Mouse (Mus musculus): ENCODE data around the gene Krtap31-1. TPM values are rescaled to one million over a fixed set of nuclear protein-coding genes. Genes with fewer than 3 reads are reported as not detected.
"Not testable (repeated sequence)": the region's sequence is repeated elsewhere in the genome, so short reads cannot be mapped to it uniquely, and the experiment has no call there.

Gene Krtap31-1
- polyA plus RNA-seq (2015; fragmentation: Nextera tagmentation; extraction: Ambion mirVana), result not detected in 2 replicates

DNA sequence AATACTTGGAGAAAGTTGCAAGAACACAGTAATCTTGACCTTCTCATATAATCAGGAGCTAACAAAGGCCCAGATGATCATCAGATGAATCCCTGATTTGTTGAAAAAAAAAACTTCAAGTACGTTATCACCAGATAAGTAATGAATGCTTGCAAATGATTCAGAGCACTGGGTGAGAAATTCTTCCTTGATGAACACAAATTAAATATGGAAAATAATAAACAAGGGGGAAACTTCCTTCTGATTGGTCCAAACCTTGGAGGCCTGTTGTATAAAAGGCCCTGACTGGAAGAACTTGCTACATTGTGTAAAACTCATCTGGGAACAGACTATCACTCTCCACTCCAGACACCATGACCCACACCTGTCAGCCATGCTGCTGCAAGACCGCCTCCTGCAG is at the start of gene Krtap31-1:
Gene Krtap31-1, plus strand, starts transcription at position 301 of the 400 bp plus-strand sequence.
- 78% methylated on average over 2 of the region's 2 CpGs for WGBS
- no peaks in the 10 kb centered on the region for H3K36me3 ChIP-seq (ENCODE audit: insufficient read depth, low read length)
- ATAC-seq (no peak), DNase-seq (ENCODE audit: low spot score) (no peak)
- H3K27me3 ChIP-seq (replicated peaks; ENCODE audit: insufficient read depth, low read length), result no peaks in the 10 kb centered on the region
- no peaks in the 10 kb centered on the region for H3K9me3 ChIP-seq (ENCODE audit: low read length)
- no peak within 1 kb of the TSS for H3K4me3 ChIP-seq (ENCODE audit: low read depth, low read length)
- no peak within 1 kb of the TSS for H3K4me2 ChIP-seq (replicated peaks; ENCODE audit: low read depth, low read length)
- H3K27ac ChIP-seq (ENCODE audit: low read length), result no peak within 1 kb of the TSS
- no peaks in the 10 kb centered on the region for H3K4me1 ChIP-seq (ENCODE audit: insufficient read depth, low read depth, low read length)
- H3K9ac ChIP-seq (replicated peaks; ENCODE audit: low read depth), result no peak within 1 kb of the TSS
- TF ChIP-seq CTCF (IDR thresholded peaks at IDR 0.05) (no peak), EP300 (IDR thresholded peaks at IDR 0.05) (no peak)

DNA sequence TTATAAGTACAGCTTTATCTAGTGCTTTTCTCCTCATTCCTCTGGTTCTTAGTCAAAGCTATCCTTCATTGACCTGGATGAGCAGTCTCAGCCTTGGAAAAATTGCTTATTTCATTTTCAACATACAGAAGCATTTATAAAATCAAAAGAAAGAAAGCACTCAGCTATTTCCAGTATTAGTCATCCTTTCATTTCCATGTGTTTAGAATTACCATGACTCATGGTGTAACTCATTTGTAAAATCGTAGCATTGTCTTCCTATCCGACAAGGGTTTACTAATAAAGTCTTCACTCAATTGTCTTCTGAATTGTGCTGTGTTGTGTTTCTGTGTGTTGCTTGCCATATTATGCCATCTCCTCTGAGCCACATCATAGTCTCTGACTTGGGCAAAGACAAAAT is 49.0 kb upstream of the Krtap31-1 start:
- Histone ChIP-seq H3K4me1 (ENCODE audit: insufficient read depth, low read depth, low read length) (no peaks in the 10 kb centered on the region), H3K4me2 (replicated peaks; ENCODE audit: low read depth, low read length) (no peak overlapping the region), H3K27me3 (replicated peaks; ENCODE audit: insufficient read depth, low read length) (no peaks in the 10 kb centered on the region), H3K9ac (replicated peaks; ENCODE audit: low read depth) (no peak overlapping the region), H3K9me3 (ENCODE audit: low read length) (no peaks in the 10 kb centered on the region), H3K36me3 (ENCODE audit: insufficient read depth, low read length) (no peaks in the 10 kb centered on the region), H3K4me3 (ENCODE audit: low read depth, low read length) (no peak overlapping the region), H3K27ac (ENCODE audit: low read length) (no peak overlapping the region)
- TF ChIP-seq CTCF (IDR thresholded peaks at IDR 0.05) (no peak), EP300 (IDR thresholded peaks at IDR 0.05) (no peak)
- whole genome bisulfite sequencing, result 58% methylated on average over 2 of the region's 2 CpGs
- DNase-seq (ENCODE audit: low spot score) (no peak), ATAC-seq (no peak)

GRCm38 (mm10) chr11:99864176-99864575 is 43.5 kb upstream of the Krtap31-1 start, which contains the start of gene Gm11559:
Gene Gm11559, plus strand, starts transcription at chr11:99864476.
- ATAC-seq; H3K4me1 ChIP-seq (ENCODE audit: insufficient read depth, low read depth, low read length); H3K36me3 ChIP-seq (ENCODE audit: insufficient read depth, low read length); H3K27me3 ChIP-seq (replicated peaks; ENCODE audit: insufficient read depth, low read length); DNase-seq (ENCODE audit: low spot score); H3K9ac ChIP-seq (replicated peaks; ENCODE audit: low read depth); H3K4me2 ChIP-seq (replicated peaks; ENCODE audit: low read depth, low read length); H3K9me3 ChIP-seq (ENCODE audit: low read length); H3K4me3 ChIP-seq (ENCODE audit: low read depth, low read length); H3K27ac ChIP-seq (ENCODE audit: low read length): not testable (repeated sequence)
- WGBS, result 43% methylated on average over 1 of the region's 1 CpGs

DNA sequence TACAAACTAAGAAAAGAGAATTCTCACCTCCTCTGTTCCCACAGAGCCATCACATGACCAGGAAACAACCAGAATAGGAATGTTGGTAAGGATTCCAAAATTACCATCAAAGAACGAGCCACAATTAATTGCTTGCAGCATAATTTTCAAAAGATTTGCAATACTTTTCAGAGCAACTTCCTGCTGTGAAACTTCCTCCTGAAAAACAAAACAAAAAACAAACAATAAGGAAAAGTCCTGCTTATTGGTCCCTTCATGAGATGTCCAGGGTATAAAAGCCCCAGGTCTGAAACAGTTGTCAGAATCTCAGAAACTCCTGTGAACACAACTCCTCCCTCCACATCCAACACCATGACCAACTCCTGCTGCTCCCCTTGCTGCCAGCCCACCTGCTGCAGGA is 34.6 kb upstream of the Krtap31-1 start, which contains the start of gene Krtap9-1:
Gene Krtap9-1, plus strand, starts transcription at position 301 of the 400 bp plus-strand sequence.
- not testable (repeated sequence) for H3K9me3 ChIP-seq (ENCODE audit: low read length); H3K27ac ChIP-seq (ENCODE audit: low read length); H3K9ac ChIP-seq (replicated peaks; ENCODE audit: low read depth); H3K4me2 ChIP-seq (replicated peaks; ENCODE audit: low read depth, low read length); H3K36me3 ChIP-seq (ENCODE audit: insufficient read depth, low read length); H3K4me3 ChIP-seq (ENCODE audit: low read depth, low read length); H3K4me1 ChIP-seq (ENCODE audit: insufficient read depth, low read depth, low read length); H3K27me3 ChIP-seq (replicated peaks; ENCODE audit: insufficient read depth, low read length); ATAC-seq; DNase-seq (ENCODE audit: low spot score)
- 45% methylated on average over 1 of the region's 1 CpGs for WGBS

DNA sequence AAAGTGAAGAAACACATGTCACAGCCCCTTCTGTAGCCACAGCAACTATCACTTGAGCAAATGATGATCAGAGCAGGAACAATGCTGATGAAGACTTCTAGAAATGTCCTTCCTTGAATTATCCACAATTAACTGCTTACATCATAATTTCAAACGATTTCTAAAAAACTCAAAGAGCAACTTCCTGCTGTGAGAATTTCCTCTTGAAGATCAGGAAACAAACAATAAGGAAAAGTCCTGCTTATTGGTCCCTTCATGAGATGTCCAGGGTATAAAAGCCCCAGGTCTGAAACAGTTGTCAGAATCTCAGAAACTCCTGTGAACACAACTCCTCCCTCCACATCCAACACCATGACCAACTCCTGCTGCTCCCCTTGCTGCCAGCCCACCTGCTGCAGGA is 28.8 kb upstream of the Krtap31-1 start, which contains the start of gene Gm11567:
Gene Gm11567, plus strand, starts transcription at position 301 of the 400 bp plus-strand sequence.
- not testable (repeated sequence) for H3K9ac ChIP-seq (replicated peaks; ENCODE audit: low read depth); H3K9me3 ChIP-seq (ENCODE audit: low read length); H3K4me2 ChIP-seq (replicated peaks; ENCODE audit: low read depth, low read length); H3K36me3 ChIP-seq (ENCODE audit: insufficient read depth, low read length); ATAC-seq; H3K27me3 ChIP-seq (replicated peaks; ENCODE audit: insufficient read depth, low read length); H3K4me3 ChIP-seq (ENCODE audit: low read depth, low read length); H3K4me1 ChIP-seq (ENCODE audit: insufficient read depth, low read depth, low read length); H3K27ac ChIP-seq (ENCODE audit: low read length); DNase-seq (ENCODE audit: low spot score)
- WGBS, result 29% methylated on average over 1 of the region's 1 CpGs

DNA sequence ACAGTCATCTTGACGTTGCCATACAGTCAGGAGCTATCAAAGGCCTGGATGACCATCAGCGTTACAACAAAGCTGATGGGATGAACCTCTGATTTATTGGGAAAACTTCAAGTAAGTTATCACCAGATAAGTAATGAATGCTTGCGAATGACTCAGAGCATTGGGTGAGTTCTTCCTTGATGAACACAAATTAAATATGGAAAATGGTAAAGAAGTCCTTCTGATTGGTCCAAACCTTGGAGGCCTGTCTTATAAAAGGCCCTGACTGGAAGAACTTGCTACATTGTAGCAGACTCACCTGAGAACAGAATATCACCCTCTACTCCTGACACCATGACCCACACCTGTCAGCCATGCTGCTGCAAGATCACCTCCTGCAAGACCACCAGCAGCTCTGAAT is 6.7 kb downstream of the Krtap31-1 start, which contains the start of gene Gm11565:
Gene Gm11565, plus strand, starts transcription at position 301 of the 400 bp plus-strand sequence.
- no peak for DNase-seq (ENCODE audit: low spot score)
- H3K4me2 ChIP-seq (replicated peaks; ENCODE audit: low read depth, low read length), result no peak within 1 kb of the TSS

DNA sequence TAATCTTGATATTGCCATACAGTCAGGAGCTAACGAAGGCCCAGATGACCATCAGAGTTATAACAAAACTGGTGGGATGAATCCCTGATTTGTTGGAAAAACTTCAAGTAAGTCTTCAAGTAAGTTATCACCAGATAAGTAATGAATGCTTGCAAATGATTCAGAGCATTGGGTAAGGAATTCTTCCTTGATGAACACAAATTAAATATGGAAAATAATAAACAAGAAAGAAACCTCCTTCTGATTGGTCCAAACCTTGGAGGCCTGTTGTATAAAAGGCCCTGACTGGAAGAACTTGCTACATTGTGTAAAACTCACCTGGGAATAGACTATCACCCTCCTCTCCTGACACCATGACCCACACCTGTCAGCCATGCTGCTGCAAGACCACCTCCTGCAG is 28.3 kb downstream of the Krtap31-1 start, which contains the start of gene Krtap31-2:
Gene Krtap31-2, plus strand, starts transcription at position 301 of the 400 bp plus-strand sequence.
- Histone ChIP-seq H3K27me3 (replicated peaks; ENCODE audit: insufficient read depth, low read length) (no peaks in the 10 kb centered on the region), H3K36me3 (ENCODE audit: insufficient read depth, low read length) (no peaks in the 10 kb centered on the region), H3K4me1 (ENCODE audit: insufficient read depth, low read depth, low read length) (no peaks in the 10 kb centered on the region), H3K4me3 (ENCODE audit: low read depth, low read length) (no peak within 1 kb of the TSS), H3K4me2 (replicated peaks; ENCODE audit: low read depth, low read length) (no peak within 1 kb of the TSS), H3K9me3 (ENCODE audit: low read length) (no peaks in the 10 kb centered on the region), H3K27ac (ENCODE audit: low read length) (no peak within 1 kb of the TSS), H3K9ac (replicated peaks; ENCODE audit: low read depth) (no peak within 1 kb of the TSS)
- TF ChIP-seq EP300 (IDR thresholded peaks at IDR 0.05) (no peak), CTCF (IDR thresholded peaks at IDR 0.05) (no peak)
- WGBS, result 71% methylated on average over 1 of the region's 1 CpGs
- no peak for DNase-seq (ENCODE audit: low spot score)
- no peak for ATAC-seq

More for the DNA sequence above, 6.7 kb downstream of the Krtap31-1 start, which contains the start of gene Gm11565:
- Histone ChIP-seq H3K9ac (replicated peaks; ENCODE audit: low read depth) (no peak within 1 kb of the TSS), H3K4me1 (ENCODE audit: insufficient read depth, low read depth, low read length) (no peaks in the 10 kb centered on the region), H3K27ac (ENCODE audit: low read length) (no peak within 1 kb of the TSS), H3K36me3 (ENCODE audit: insufficient read depth, low read length) (no peaks in the 10 kb centered on the region), H3K4me3 (ENCODE audit: low read depth, low read length) (no peak within 1 kb of the TSS), H3K9me3 (ENCODE audit: low read length) (no peaks in the 10 kb centered on the region), H3K27me3 (replicated peaks; ENCODE audit: insufficient read depth, low read length) (no peaks in the 10 kb centered on the region)
- WGBS, result 88% methylated on average over 3 of the region's 3 CpGs
- ATAC-seq, result no peak
- no peak for TF ChIP-seq EP300 (IDR thresholded peaks at IDR 0.05)
- no peak for TF ChIP-seq CTCF (IDR thresholded peaks at IDR 0.05)

Data from lung, postnatal 0 days (tissue).